ENCODE assay signal across 11 mouse cellular contexts in genomic region chr9:64016092-64016491, GRCm38 (mm10). TPM values are rescaled to one million over a fixed set of nuclear protein-coding genes. Genes with fewer than 3 reads are reported as not detected.
DNase-seq lines count a peak whose midpoint lies in the region; ATAC-seq lines count a peak whose summit lies in the region.
"Had no signal": no experiment of that assay in that cellular context is flagged by ENCODE, and none has a peak within 500 bp of the region (broad histone marks: within the 10 kb centered on the region; RNA-seq: fewer than 3 reads in every experiment).

No protein-coding gene starts in this region.

- no peak for DNase-seq in heart, adult 9 months (ENCODE audit: low spot score in 2 of 2)
- no peak for DNase-seq in midbrain, embryonic 14.5 days
- DNase-seq in limb, embryonic 11.5 days (ENCODE audit: low spot score), result no peak
- no peak for DNase-seq in layer of hippocampus, adult 9-10 months (ENCODE audit: low spot score)
- no peak for DNase-seq in left cerebral cortex, adult 9 months (ENCODE audit: low spot score in 2 of 2)
- DNase-seq: embryo, embryonic 11 days; left cerebral cortex, postnatal 4 days; right cerebral cortex, postnatal 25 days had no signal

- H3K4me2 ChIP-seq in heart, embryonic 16.5 days (ENCODE audit: low read depth, low read length), result peak overlapping the region; percentile 99
- peak overlapping the region; percentile 93; the same call in 1 of the 2 replicates for H3K4me2 ChIP-seq in midbrain, embryonic 12.5 days (replicated peaks)
- no peak overlapping the region for H3K4me2 ChIP-seq in midbrain, embryonic 14.5 days (ENCODE audit: low read length)
- H3K4me2 ChIP-seq in limb, embryonic 11.5 days (ENCODE audit: low read depth, severe bottlenecking), result peak overlapping the region; percentile 94; the same call in 1 of the 2 replicates
- H3K4me2 ChIP-seq in stomach, embryonic 16.5 days (ENCODE audit: low read depth, low read length), result peak overlapping the region; percentile 95; the same call in 1 of the 2 replicates

- WGBS in heart, embryonic 16.5 days, result 46% methylated on average over 7 of the region's 7 CpGs
- WGBS in midbrain, embryonic 12.5 days, result 30% methylated on average over 7 of the region's 7 CpGs
- 24% methylated on average over 7 of the region's 7 CpGs for WGBS in midbrain, embryonic 14.5 days
- WGBS in limb, embryonic 11.5 days, result 70% methylated on average over 7 of the region's 7 CpGs
- 49% methylated on average over 7 of the region's 7 CpGs for WGBS in stomach, embryonic 16.5 days

- ATAC-seq in heart, embryonic 16.5 days (replicated peaks; ENCODE audit: extremely low read depth, insufficient read depth, low FRiP score), result no peak
- ATAC-seq in midbrain, embryonic 12.5 days (ENCODE audit: low FRiP score, low read depth), result no peak
- no peak for ATAC-seq in midbrain, embryonic 14.5 days (ENCODE audit: low FRiP score, low TSS enrichment)
- ATAC-seq in limb, embryonic 11.5 days (ENCODE audit: insufficient number of reproducible peaks, low FRiP score, low TSS enrichment, low read depth), result no peak
- no peak for ATAC-seq in stomach, embryonic 16.5 days (ENCODE audit: insufficient read depth, low FRiP score)

- H3K4me1 ChIP-seq in heart, embryonic 16.5 days (ENCODE audit: control insufficient read depth, insufficient read depth, low read length), result peaks cover 42% of the 10 kb centered on the region
- H3K4me1 ChIP-seq in midbrain, embryonic 12.5 days, result peaks cover 57% of the 10 kb centered on the region
- H3K4me1 ChIP-seq in midbrain, embryonic 14.5 days (ENCODE audit: control insufficient read depth, insufficient read depth, low read length), result peaks cover 30% of the 10 kb centered on the region
- peaks cover 28% of the 10 kb centered on the region for H3K4me1 ChIP-seq in limb, embryonic 11.5 days (ENCODE audit: control insufficient read depth, insufficient read depth, low read length)
- peaks cover 37% of the 10 kb centered on the region for H3K4me1 ChIP-seq in stomach, embryonic 16.5 days (ENCODE audit: control insufficient read depth, insufficient read depth, low read length)

- H3K27me3 ChIP-seq in heart, embryonic 16.5 days (ENCODE audit: control insufficient read depth, insufficient read depth, low read length), result no peaks in the 10 kb centered on the region
- H3K27me3 ChIP-seq in midbrain, embryonic 12.5 days, result peaks cover 22% of the 10 kb centered on the region
- peaks cover 26% of the 10 kb centered on the region for H3K27me3 ChIP-seq in midbrain, embryonic 14.5 days (ENCODE audit: control insufficient read depth, insufficient read depth, low read length)
- H3K27me3 ChIP-seq in limb, embryonic 11.5 days (ENCODE audit: control insufficient read depth, insufficient read depth, low read length), result no peaks in the 10 kb centered on the region
- H3K27me3 ChIP-seq in stomach, embryonic 16.5 days (ENCODE audit: control insufficient read depth, insufficient read depth, low read length), result no peaks in the 10 kb centered on the region

- peak overlapping the region; percentile 75 for H3K4me3 ChIP-seq in heart, embryonic 16.5 days (ENCODE audit: low read length)
- no peak overlapping the region for H3K4me3 ChIP-seq in midbrain, embryonic 12.5 days
- no peak overlapping the region for H3K4me3 ChIP-seq in midbrain, embryonic 14.5 days (replicated peaks; ENCODE audit: low read depth, low read length)
- H3K4me3 ChIP-seq in limb, embryonic 11.5 days (ENCODE audit: low read depth, low read length), result no peak overlapping the region
- no peak overlapping the region for H3K4me3 ChIP-seq in stomach, embryonic 16.5 days (replicated peaks; ENCODE audit: low read length)

- peaks cover 22% of the 10 kb centered on the region for H3K36me3 ChIP-seq in heart, embryonic 16.5 days (ENCODE audit: control insufficient read depth, insufficient read depth)
- H3K36me3 ChIP-seq in midbrain, embryonic 12.5 days, result peaks cover 18% of the 10 kb centered on the region
- H3K36me3 ChIP-seq in midbrain, embryonic 14.5 days (ENCODE audit: control insufficient read depth, insufficient read depth, low read length), result peaks cover 4% of the 10 kb centered on the region; the same call in 1 of the 2 replicates
- H3K36me3 ChIP-seq in limb, embryonic 11.5 days (ENCODE audit: control insufficient read depth, insufficient read depth, low read length), result peaks cover 24% of the 10 kb centered on the region
- H3K36me3 ChIP-seq in stomach, embryonic 16.5 days (ENCODE audit: control insufficient read depth, insufficient read depth, low read length), result peaks cover 18% of the 10 kb centered on the region

- peak overlapping the region; percentile 8; the same call in 1 of the 2 replicates for H3K9ac ChIP-seq in heart, embryonic 16.5 days (ENCODE audit: low read length)
- H3K9ac ChIP-seq in midbrain, embryonic 12.5 days (replicated peaks), result no peak overlapping the region
- no peak overlapping the region for H3K9ac ChIP-seq in midbrain, embryonic 14.5 days (replicated peaks; ENCODE audit: low read length)
- H3K9ac ChIP-seq in limb, embryonic 11.5 days (ENCODE audit: low read length), result no peak overlapping the region
- no peak overlapping the region for H3K9ac ChIP-seq in stomach, embryonic 16.5 days (ENCODE audit: low read length)

- H3K9me3 ChIP-seq in heart, embryonic 16.5 days (replicated peaks; ENCODE audit: control insufficient read depth, low read length), result peaks cover 9% of the 10 kb centered on the region
- 0 out of 2 replicates have a peak, but pooled peaks cover 6% of the 10 kb centered on the region for H3K9me3 ChIP-seq in midbrain, embryonic 12.5 days
- 0 out of 2 replicates have a peak, but pooled peaks cover 3% of the 10 kb centered on the region for H3K9me3 ChIP-seq in midbrain, embryonic 14.5 days (ENCODE audit: control insufficient read depth, low read length)
- peaks cover 9% of the 10 kb centered on the region; the same call in 1 of the 2 replicates for H3K9me3 ChIP-seq in limb, embryonic 11.5 days (ENCODE audit: control insufficient read depth, low read length)
- 0 out of 2 replicates have a peak, but pooled peaks cover 5% of the 10 kb centered on the region for H3K9me3 ChIP-seq in stomach, embryonic 16.5 days (replicated peaks; ENCODE audit: control insufficient read depth, low read length)

- peak overlapping the region; percentile 99 for H3K27ac ChIP-seq in heart, embryonic 16.5 days (ENCODE audit: low read length)
- 0 out of 2 replicates have a peak overlapping the region, but pooled peaks have one; percentile 39 for H3K27ac ChIP-seq in midbrain, embryonic 12.5 days (replicated peaks)
- no peak overlapping the region for H3K27ac ChIP-seq in midbrain, embryonic 14.5 days (replicated peaks; ENCODE audit: low read depth, low read length)
- H3K27ac ChIP-seq in limb, embryonic 11.5 days (replicated peaks; ENCODE audit: low read depth, low read length), result no peak overlapping the region
- peak overlapping the region; percentile 82 for H3K27ac ChIP-seq in stomach, embryonic 16.5 days (ENCODE audit: low read length)

RNA-seq across cellular contexts. Expression of gene Smad6, which starts 5.8 kb away (rescaled TPM):
- 12.8 and 13.7 TPM in 2 replicates for polyA plus RNA-seq in heart, embryonic 16.5 days (2015; fragmentation: Nextera tagmentation; extraction: Ambion mirVana)
- 7.8 TPM in 2 replicates for polyA plus RNA-seq in midbrain, embryonic 12.5 days (2016; fragmentation: Nextera tagmentation; extraction: Ambion mirVana)
- polyA plus RNA-seq in midbrain, embryonic 14.5 days (2014; fragmentation: Nextera tagmentation; extraction: Ambion mirVana), result 0.67 and 2.0 TPM in 2 replicates
- polyA plus RNA-seq in limb, embryonic 11.5 days (2014; fragmentation: Nextera tagmentation; extraction: Ambion mirVana), result 10.1 and 12.3 TPM in 2 replicates
- polyA plus RNA-seq in stomach, embryonic 16.5 days (2015; fragmentation: Nextera tagmentation; extraction: Ambion mirVana), result 3.0 and 3.3 TPM in 2 replicates

Comparison
In these comparisons a context has a peak if more than half of its experiments do, and no peak if none do; other contexts are left out.
1. H3K27ac ChIP-seq: peak in heart, embryonic 16.5 days (single experiment), midbrain, embryonic 12.5 days (single experiment) and stomach, embryonic 16.5 days (single experiment); none in midbrain, embryonic 14.5 days (single experiment) and limb, embryonic 11.5 days (single experiment).